Mouse (Mus musculus): Measurements from ENCODE around the gene Rabl2. TPM values are rescaled to one million over a fixed set of nuclear protein-coding genes. Genes with fewer than 3 reads are reported as not detected.

Gene Rabl2
- polyA plus RNA-seq, 1 experiment: 12.9 TPM

GRCm38 (mm10) chr15:89557996-89558390, 33.7 kb downstream of the Rabl2 start:
- TF ChIP-seq GATA1 (IDR thresholded peaks at IDR 0.05; ENCODE audit: low read length): no peak

- TF ChIP-seq GATA1 (IDR thresholded peaks at IDR 0.05; ENCODE audit: low read length): no peak
Observed at GRCm38 (mm10) chr15:89557179-89557995, 34.3 kb downstream of the Rabl2 start.

GRCm38 (mm10) chr15:89556401-89557178, 35.1 kb downstream of the Rabl2 start:
- TF ChIP-seq GATA1 (IDR thresholded peaks at IDR 0.05; ENCODE audit: low read length): no peak

- no peak for TF ChIP-seq GATA1 (IDR thresholded peaks at IDR 0.05; ENCODE audit: low read length)
Observed at GRCm38 (mm10) chr15:89555591-89555990, 36.1 kb downstream of the Rabl2 start.

- TF ChIP-seq GATA1 (IDR thresholded peaks at IDR 0.05; ENCODE audit: low read length): no peak
Observed at GRCm38 (mm10) chr15:89551733-89552132, 40.0 kb downstream of the Rabl2 start.

- no peak for TF ChIP-seq GATA1 (IDR thresholded peaks at IDR 0.05; ENCODE audit: low read length)
Observed at GRCm38 (mm10) chr15:89550506-89550905, 41.2 kb downstream of the Rabl2 start.

- no peak for TF ChIP-seq GATA1 (IDR thresholded peaks at IDR 0.05; ENCODE audit: low read length)
Observed at GRCm38 (mm10) chr15:89548837-89549236, 42.9 kb downstream of the Rabl2 start.

- no peak for TF ChIP-seq GATA1 (IDR thresholded peaks at IDR 0.05; ENCODE audit: low read length)
Observed at GRCm38 (mm10) chr15:89547824-89548601, 43.7 kb downstream of the Rabl2 start.

- TF ChIP-seq GATA1 (IDR thresholded peaks at IDR 0.05; ENCODE audit: low read length): no peak
Observed at GRCm38 (mm10) chr15:89547321-89547720, 44.4 kb downstream of the Rabl2 start.

- no peak for TF ChIP-seq GATA1 (IDR thresholded peaks at IDR 0.05; ENCODE audit: low read length)
Observed at GRCm38 (mm10) chr15:89544171-89544570, 47.6 kb downstream of the Rabl2 start.

- TF ChIP-seq GATA1 (IDR thresholded peaks at IDR 0.05; ENCODE audit: low read length): no peak
Observed at GRCm38 (mm10) chr15:89533843-89534207, 57.9 kb downstream of the Rabl2 start.

- TF ChIP-seq GATA1 (IDR thresholded peaks at IDR 0.05; ENCODE audit: low read length): no peak
Observed at GRCm38 (mm10) chr15:89532924-89533842, 58.5 kb downstream of the Rabl2 start.

Other genes with a start within 250 kb of the Rabl2 start
- 112 and 120 TPM in 2 replicates for gene Lmf2, start 236.3 kb downstream of the Rabl2 start, polyA plus RNA-seq (2012)
- gene Ncaph2, start 236.2 kb downstream of the Rabl2 start, polyA plus RNA-seq (2012): 87.9 and 95.5 TPM in 2 replicates
- 83.8 and 92.0 TPM in 2 replicates for gene Sco2, start 218.1 kb downstream of the Rabl2 start, polyA plus RNA-seq (2012)
- 0.69 and 1.4 TPM in 2 replicates for gene Tymp, start 214.9 kb downstream of the Rabl2 start, polyA plus RNA-seq (2012)
- gene Odf3b, start 212.6 kb downstream of the Rabl2 start, polyA plus RNA-seq (2012): not detected in 2 replicates
- not detected in 2 replicates for gene Klhdc7b, start 207.0 kb downstream of the Rabl2 start, polyA plus RNA-seq (2012)
- gene Syce3, start 181.4 kb downstream of the Rabl2 start, polyA plus RNA-seq (2012): not detected in 2 replicates
- gene Cpt1b, start 166.1 kb downstream of the Rabl2 start, polyA plus RNA-seq (2012): 0.41 and 0.71 TPM in 2 replicates
- 0.05 and 0.09 TPM in 2 replicates for gene C730034F03Rik, start 162.3 kb downstream of the Rabl2 start, polyA plus RNA-seq (2012)
- 0.45 and 1.3 TPM in 2 replicates for gene Gm44502, start 162.2 kb downstream of the Rabl2 start, polyA plus RNA-seq (2012)
- gene Chkb, start 162.0 kb downstream of the Rabl2 start, polyA plus RNA-seq (2012): 60.6 and 103 TPM in 2 replicates
- gene Mapk8ip2, start 138.0 kb downstream of the Rabl2 start, polyA plus RNA-seq (2012): not detected in 2 replicates
- 57.4 and 62.9 TPM in 2 replicates for gene Arsa, start 114.5 kb downstream of the Rabl2 start, polyA plus RNA-seq (2012)
- 6.2 and 8.2 TPM in 2 replicates for gene Shank3, start 92.3 kb downstream of the Rabl2 start, polyA plus RNA-seq (2012)
- not detected in 2 replicates for gene Acr, start 23.6 kb downstream of the Rabl2 start, polyA plus RNA-seq (2012)
- not detected in 2 replicates for gene Syt10, start 249.9 kb upstream of the Rabl2 start, polyA plus RNA-seq (2012)

All from G1E-ER4 (cell line).